Mouse (Mus musculus): ENCODE data around the gene Mphosph9. TPM values are rescaled to one million over a fixed set of nuclear protein-coding genes. Genes with fewer than 3 reads are reported as not detected.
"Not testable (repeated sequence)": the region's sequence is repeated elsewhere in the genome, so short reads cannot be mapped to it uniquely, and the experiment has no call there.

Mphosph9 gene
- total RNA-seq, 2 experiments from 2014 or later: 4.0 to 4.6 TPM

DNA sequence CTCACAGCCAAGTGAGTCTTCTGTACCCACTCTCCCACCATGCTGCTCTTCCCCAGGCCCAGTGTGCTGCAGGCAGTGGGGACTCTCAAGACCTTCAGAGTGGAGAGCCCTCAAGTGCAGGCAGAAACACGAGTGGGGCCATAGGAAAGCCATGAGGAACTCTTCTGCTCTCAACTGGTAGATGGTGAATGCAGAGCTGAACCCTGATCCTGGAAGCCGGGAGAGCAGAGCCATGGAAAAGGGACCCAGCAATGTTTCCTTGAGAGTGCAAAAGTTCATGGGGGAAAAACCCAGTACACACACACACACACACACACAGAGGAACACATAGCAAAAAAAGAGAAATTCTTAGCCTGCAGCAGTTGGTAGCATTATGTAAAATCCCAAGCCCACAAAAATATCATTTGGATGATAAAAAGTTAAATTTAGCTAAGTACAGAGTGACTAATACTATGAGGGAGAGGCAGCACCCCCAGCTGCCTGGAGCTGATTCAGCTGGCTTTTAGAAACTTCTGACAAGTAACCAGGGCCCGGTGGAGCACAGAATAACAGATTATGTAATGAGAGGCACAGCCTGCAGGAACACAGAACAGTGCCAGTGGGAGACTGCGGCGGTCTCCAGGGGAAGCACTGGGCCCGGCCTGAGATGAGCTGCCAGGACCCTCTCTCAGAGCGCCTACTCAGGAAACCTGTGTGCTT, 106.6 kb downstream of the Mphosph9 start:
- DNase-seq (ENCODE audit: low spot score): peak; percentile 86
- intact Hi-C loops (cut with DNase I): no loop called here

DNA sequence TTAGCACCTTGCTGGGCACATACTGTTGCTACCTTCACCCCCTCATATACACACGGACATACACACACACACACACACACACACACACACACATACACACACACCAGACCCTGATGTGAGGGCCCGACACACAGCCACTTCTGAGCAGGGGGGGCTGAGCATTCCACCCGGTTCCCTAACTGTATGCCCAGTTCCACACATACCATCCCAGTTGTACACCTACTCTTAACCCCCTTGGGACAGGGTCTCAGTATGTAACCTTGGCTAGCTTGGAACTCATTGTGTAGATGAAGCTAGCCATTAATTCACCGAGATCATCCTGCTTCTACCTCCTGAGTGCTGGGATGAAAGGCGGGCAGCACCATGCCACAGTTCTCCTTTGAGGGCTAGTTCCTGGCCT, 107.2 kb downstream of the Mphosph9 start:
- intact Hi-C loops (cut with DNase I): no loop called here
- DNase-seq (ENCODE audit: low spot score): no peak

DNA sequence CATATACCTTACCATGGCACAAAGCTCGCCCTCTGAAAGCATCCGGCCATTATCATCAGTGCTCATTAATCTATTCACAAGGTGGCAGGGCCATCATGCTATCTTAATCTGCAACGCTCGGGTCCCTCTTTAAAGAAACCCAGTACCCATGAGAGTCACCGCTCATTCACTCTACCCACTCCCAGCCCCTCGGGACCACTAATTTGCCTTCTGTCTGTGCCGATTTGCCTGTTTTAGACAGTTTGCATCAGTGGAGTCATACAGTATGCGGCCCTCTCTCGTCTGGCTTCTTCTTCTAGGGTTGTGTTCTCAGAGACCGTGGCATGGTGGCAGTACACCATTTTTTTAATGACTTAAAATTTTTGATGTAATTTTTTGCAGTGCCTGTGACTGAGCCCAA, 108.3 kb downstream of the Mphosph9 start:
- intact Hi-C loops (cut with DNase I): no loop called here
- no peak for DNase-seq (ENCODE audit: low spot score)

DNA sequence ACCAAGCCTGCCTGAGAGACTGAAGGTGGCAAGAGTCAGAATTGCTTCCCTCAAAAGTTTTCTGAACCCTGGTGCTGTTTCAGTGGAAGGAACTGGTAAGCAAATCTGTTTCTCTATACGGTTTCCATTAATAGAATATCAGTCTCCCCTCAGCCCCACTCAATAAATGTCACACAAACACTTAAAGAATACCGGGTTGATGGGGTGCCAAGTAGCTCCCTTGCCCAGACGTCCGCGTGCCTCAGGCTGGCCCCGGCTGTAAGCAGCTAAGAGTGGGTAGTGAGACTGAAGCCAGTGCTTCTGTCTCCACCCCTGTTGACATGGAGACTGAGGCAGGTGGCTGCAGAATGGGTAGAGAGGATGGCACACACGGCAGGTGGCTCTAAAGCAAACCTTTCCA, 108.8 kb downstream of the Mphosph9 start:
- intact Hi-C loops (cut with DNase I): no loop called here
- no peak for DNase-seq (ENCODE audit: low spot score)

DNA sequence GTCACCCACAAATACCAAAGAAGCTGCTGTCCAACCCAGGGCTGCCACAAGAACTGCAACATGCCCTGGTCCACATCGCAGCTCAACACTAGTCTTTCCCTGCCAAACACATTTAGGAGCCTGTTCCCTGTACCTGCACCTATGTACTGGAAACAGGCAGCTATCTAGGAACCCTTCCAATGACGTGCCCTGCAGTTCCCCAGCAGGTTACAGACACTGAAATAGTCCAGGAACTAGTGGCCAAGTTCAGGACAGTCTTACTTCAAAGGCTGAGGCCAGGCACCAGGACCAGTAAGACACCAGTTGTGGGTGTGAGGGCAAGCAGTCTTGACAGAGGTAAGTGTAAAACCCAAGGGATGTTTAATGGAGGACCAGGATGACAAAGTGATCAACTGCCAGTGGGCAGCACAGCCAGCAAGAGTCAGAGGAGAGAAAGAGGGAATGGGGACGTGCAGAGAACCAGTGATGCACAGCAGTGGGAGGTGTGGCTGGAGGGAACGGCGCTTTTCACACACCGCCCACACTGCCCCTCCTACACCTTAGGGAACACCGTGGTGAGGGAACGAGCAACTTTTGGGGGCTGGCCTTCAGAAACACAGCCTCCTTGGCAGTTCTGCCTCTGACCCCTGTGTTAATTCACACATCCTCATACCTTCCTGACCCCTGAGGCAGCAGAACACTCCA, 110.1 kb downstream of the Mphosph9 start:
- DNase-seq (ENCODE audit: low spot score): no peak
- intact Hi-C loops (cut with DNase I): no loop called here

DNA sequence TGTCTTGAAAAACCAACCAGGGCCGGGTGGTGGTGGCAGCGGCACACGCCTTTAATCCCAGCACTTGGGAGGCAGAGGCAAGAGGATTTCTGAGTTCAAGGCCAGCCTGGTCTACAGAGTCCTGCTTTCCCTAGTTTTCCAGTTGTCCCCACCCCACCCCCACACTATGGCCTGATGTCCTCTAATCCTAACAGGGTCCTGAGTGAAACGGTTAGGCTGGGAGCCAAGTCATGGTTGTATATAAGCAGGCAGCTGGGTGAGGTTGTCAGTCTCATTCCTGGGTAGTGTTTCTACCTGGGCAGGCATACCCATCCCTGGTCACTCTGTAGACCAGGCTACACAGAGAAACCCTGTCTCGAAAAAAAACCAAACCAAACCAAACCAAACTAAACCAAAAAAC, 110.7 kb downstream of the Mphosph9 start:
- intact Hi-C loops (cut with DNase I); DNase-seq (ENCODE audit: low spot score): not testable (repeated sequence)

DNA sequence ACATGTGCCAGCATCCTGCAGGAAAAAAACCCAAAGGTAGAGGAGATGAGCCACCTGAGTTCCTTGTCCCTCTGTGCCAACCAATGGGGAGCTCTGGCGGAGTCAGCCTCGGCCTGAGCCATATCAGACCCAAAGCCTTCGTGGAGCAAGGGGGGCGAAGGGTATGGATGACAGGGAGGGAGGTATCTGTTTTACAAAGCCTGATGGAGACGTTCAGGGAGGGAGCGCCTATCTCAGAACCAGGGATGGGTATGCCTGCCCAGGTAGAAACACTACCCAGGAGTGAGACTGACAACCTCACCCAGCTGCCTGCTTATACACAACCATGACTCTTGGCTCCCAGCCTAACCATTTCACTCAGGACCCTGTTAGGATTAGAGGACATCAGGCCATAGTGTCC, 111.4 kb downstream of the Mphosph9 start:
- no peak for DNase-seq (ENCODE audit: low spot score)
- intact Hi-C loops (cut with DNase I): no loop called here

DNA sequence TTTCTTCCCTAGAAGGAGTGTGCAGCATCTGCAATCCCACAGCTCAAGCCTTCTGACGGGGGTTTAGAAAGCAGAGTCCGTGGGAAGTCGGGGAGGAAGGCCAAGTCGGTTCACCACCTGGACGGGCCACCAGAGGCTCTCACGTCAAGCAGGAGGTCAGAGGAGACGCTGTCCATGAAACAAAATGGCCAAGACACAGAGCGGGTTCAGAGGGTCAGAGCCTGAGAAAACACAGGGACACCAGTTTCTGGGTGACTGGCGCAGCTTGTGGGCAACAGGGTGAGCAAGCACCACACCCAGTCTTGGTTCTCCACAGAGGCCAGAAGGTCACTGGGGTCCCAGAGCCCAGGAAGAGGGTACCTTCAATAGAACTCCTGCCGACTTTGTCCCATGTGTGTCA, 112.1 kb downstream of the Mphosph9 start:
- intact Hi-C loops (cut with DNase I): no loop called here

DNA sequence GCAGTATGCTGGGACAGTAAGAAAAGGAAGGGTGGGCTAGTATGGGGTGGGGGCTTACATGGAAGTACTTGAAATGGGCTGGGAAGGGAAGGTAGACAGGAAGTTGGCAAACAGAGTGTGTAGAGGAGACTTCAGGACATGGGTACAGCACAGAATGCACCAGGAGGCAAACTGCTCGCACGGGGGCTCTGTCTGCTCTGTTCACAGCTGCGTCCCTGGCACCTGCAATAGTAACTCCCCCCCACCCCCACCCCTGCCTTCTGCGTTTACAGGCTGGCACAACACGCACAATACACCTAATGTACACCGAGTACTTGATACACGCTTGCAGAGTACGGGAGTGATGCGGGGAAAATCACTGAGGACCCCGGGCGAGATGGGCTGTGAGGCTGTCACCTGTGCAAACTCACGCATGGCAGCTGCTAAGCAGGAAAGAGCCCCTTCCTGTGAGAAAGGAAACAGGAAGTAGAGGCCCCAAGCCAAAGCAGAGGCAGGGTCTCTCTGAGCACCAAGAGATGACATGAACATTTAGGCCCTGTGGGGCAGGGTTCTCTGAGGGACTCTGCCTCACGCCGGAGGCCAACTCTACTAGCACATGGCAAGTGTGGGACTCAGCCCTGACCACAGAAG, 113.1 kb downstream of the Mphosph9 start:
- intact Hi-C loops (cut with DNase I): loop anchor here (5.0 kb wide), 1 partner anchor 33 kb away; the partner anchor contains the start of gene Pitpnm2
- no peak for DNase-seq (ENCODE audit: low spot score)

More for the DNA sequence above, 112.1 kb downstream of the Mphosph9 start:
- no peak for DNase-seq (ENCODE audit: low spot score)

DNA sequence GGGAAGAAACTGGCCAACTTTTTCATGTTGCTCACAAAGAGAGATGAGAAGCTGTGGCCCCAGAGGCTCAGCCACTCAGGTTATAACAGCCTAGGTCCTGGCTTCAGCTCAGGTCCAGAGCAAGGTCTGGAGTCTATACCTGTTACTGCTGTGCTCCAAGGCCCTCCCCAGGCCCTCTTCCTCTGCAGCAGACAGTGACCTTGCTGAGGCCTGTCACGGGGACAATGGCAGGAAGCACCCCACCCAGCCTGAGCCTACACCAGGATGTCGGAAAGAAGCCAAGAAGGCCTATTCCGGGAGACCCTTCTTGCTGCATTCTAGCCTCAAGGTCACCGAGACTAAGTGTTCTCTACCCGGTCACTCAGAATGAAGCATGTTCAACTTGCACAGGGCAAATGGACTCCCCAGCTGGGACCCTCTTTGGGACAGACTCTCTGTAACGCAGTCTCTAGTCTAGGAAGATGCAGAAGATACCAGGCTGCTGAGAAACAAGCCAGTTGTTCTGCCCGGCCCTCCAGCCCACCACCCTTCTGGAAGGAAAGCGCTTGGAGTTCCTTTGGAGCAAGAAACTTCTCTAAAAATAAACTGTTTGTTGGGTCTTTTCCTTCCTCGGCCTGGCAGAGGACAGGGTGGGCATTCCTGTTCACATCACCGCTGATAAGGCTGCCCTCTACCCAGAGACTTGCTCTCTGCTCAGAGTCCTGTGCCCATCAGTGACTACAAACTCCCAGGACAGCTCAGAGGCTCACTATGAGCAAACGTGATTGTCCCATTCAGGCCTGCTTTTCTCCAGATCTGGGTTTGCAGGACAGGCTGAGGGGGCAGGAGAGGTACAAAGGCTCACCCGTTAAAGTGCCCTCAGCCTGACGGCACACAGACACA, 113.9 kb downstream of the Mphosph9 start:
- DNase-seq (ENCODE audit: low spot score): peak; percentile 70
- intact Hi-C loops (cut with DNase I): loop anchor here (5.0 kb wide), 1 partner anchor 33 kb away; the partner anchor contains the start of gene Pitpnm2

DNA sequence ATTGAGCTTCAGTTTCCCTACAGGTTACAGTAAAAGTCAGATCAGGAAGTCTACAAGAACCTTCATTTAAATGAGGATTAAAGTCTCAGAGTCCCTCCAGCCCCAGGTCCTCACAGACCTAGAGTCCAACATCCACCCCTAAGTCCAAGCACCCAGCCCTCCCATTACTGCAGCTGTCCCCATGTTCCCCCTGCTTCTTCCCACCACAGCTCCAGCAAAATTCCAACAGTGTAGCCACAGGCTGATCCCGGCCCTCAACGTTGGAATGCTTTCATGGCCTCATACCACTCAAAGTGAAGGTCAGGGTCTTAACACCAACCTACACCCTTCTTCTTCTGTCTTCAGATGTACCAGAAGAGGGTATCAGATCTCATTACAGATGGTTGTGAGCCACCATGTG, 116.1 kb downstream of the Mphosph9 start:
- DNase-seq (ENCODE audit: low spot score): no peak

DNA sequence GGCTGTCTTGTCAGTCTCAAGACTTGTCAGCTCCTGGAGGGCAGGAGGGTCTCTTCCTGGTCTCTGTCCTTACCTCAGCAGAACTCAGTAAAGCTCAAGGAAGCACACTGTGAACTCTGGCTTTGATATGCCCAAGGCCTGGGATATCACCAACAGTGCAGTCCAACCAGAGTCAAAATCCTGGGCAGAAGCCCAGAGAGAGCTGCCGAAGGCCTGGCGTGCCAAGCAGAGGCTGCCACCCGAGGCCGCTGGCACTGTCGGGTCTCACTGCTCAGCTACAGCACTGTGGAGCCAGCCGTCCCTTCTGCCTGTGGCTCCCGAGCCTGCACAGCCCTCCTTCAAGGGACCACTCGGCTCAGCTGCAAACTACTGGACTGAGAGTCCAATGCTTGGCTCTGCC, 116.5 kb downstream of the Mphosph9 start:
- intact Hi-C loops (cut with DNase I): loop anchor here (5.0 kb wide), 1 partner anchor 36 kb away; the partner anchor contains the start of gene Pitpnm2

More for the DNA sequence above, 116.1 kb downstream of the Mphosph9 start:
- intact Hi-C loops (cut with DNase I): loop anchor here (5.0 kb wide), 1 partner anchor 36 kb away; the partner anchor contains the start of gene Pitpnm2

DNA sequence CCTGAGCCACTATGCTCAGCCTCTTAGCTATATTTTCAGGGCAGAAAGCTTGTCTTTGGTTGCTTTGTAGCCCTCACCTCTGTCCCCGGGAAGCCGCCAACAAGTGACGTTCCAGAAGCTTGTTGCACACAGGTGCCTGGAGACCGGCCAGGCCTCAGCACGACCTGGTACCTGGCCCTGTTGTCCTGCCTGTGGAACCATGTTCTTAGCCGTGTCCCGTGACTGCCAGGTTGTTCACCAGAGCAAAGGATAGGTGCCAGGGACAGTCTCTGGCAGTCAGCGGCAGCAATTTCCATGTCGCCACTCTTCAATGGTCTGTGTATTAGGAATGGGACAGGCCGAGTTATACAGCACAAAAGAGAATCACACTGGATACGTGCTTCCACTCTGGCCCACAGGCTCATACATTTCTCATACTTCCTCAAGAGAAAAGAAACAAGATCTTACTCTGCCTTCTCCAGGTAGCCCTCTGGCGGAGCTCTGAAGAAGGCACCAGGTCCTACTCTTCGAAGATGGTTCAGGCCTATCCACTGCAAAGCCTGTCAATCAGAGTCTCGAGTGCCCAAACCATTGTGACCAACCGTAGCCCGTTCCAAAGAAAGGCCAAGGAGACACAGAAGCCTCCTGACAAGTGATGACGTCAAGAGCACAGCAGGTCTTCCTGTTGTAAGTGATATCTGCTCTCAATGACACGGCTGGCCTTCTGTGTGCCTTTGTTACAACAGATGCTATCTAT, 117.3 kb downstream of the Mphosph9 start:
- intact Hi-C loops (cut with DNase I): loop anchor here (5.0 kb wide), 1 partner anchor 37 kb away; the partner anchor contains the start of gene Pitpnm2

More for the DNA sequence above, 116.5 kb downstream of the Mphosph9 start:
- DNase-seq (ENCODE audit: low spot score): peak; percentile 53

DNA sequence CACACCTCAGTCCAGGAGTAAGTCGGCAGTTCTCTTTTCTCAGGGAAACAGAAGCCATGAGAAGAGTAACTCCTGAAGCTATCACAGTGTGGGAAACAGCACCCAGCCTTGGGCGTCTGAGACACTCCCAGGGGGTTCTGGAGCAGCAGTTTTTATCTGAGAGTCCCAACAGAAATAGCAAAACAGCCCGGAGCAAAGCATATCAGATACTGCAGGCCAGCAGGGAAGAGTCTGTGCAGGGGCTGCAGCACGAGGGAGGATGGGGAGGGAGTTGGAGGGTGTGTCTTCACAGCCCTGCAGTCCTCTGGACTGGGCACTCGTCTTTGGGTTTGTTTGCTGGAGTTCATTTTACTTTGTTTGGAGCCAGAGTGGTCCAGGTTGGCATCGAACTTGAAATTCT, 117.9 kb downstream of the Mphosph9 start:
- DNase-seq (ENCODE audit: low spot score): no peak
- intact Hi-C loops (cut with DNase I): loop anchor here (5.0 kb wide), 1 partner anchor 37 kb away; the partner anchor contains the start of gene Pitpnm2

More for the DNA sequence above, 117.3 kb downstream of the Mphosph9 start:
- DNase-seq (ENCODE audit: low spot score): no peak

DNA sequence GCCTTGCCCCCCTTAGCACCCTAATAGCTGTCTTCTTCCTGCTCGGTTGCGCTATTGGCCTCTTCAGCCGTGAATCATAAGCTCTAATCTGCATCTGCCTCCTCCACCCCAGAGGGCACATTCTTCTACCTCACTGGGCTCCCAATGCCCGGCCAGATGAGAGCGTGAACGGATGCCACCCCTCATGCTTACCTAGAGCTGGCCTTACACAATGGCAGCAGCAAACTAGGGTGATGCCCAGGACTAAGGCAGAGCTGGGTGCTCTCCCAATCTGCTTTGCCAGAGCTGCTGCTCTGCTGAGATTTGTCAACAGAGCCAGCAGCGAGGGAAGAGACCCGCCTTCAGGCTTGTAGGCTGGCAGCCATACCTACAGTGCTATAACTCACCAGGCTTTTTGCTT, 119.7 kb downstream of the Mphosph9 start:
- no peak for DNase-seq (ENCODE audit: low spot score)
- intact Hi-C loops (cut with DNase I): no loop called here

DNA sequence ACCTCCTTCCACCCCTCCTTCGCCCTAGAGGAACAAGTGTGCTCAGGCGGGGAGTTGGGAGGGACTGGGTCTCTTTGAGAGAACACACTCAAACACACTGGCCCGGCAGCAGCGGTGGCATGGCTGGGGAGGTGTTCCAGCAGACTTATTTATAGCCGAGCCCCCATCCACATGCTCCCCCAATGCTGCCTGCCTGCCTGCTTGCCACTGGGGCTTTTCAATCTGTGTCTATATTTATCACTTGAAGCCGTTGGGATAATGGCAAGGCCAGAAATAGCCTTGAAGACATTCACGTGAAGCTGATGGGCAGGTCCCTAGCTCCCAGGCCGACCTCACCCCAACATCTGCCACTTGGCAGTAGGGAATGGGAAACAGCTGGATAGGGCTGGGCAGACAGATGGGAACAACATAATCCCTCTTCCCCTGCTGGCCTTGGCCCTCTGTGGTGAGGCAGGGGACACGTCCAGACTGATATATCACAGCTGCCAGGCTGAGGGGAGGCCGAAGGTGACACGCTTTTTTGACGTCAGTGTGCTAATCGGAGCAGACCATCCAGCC, 121.2 kb downstream of the Mphosph9 start:
- intact Hi-C loops (cut with DNase I): no loop called here
- peak; percentile 73 for DNase-seq (ENCODE audit: low spot score)

DNA sequence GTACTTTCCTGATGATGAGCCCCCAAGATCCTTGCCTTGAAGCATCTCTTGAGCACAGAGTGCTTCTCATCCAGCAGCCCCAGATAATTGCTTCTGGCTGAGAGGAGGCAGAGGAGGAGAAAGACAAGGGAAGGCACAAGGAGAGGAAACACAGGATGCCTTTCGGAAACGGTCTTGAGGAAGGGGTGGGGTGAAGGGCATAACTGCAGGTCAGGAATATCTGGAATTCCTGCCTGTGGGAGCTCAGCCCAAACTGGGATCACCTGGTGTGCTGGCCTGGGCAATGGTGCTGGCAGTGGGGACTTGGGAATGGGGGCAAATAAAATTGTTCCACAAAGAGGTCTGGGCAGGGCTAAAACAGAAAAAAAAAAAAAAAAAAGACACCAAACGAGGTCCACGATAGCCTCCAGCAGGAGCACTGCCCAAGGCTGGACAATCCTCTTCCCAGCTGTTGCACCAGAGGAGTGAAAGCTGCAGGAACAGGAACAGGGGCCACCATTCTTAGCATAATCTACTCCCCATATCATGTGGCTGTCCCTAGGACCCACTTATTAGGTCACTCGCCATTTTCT, 121.9 kb downstream of the Mphosph9 start:
- intact Hi-C loops (cut with DNase I): no loop called here
- DNase-seq (ENCODE audit: low spot score): no peak

DNA sequence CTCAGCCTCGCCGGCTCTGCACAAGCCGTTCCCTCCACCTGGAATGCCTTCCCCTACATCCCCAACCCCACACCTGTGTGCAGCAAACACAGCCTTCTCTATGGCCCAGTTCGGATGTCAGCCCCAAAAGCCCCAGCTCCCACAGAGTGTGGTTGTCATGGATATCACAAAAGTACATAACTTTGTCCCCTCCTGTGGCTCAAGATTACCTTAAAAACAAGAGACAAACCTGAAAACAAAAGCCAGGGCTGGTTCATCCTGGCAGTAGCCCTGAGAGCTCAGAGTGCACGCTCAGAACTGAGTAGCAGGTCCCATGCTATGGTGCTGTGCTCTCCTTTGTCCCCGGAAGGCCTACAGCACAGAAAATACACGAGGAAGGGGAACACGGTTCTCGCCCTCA, 122.6 kb downstream of the Mphosph9 start:
- no peak for DNase-seq (ENCODE audit: low spot score)
- intact Hi-C loops (cut with DNase I): no loop called here
